Mouse (Mus musculus) limb, embryonic 10.5 days (tissue): ENCODE measurements around the gene Acadvl. TPM values are rescaled to one million over a fixed set of nuclear protein-coding genes. Genes with fewer than 3 reads are reported as not detected.

ENCODE experiments used
- DNase-seq: peaks from one replicate; pipeline ENCODE4 v3.0.0-alpha.2; 2017; ENCODE audit warnings: low spot score
- H3K27ac ChIP-seq: fragments of 300-500 bp; sonication (generic); 2 replicates; pipeline ENCODE4 v1.5.1; 2016; ENCODE audit warnings: mild to moderate bottlenecking
- H3K27me3 ChIP-seq: fragments of 300-500 bp; sonication (generic); 2 replicates; pipeline ENCODE4 v1.6.1; 2016; ENCODE audit warnings: low read depth, mild to moderate bottlenecking; ENCODE audit not compliant: poor library complexity, severe bottlenecking
- H3K36me3 ChIP-seq: fragments of 300-500 bp; sonication (generic); 2 replicates; pipeline ENCODE4 v1.6.1; 2016; ENCODE audit warnings: mild to moderate bottlenecking, moderate library complexity
- H3K4me1 ChIP-seq: fragments of 300-500 bp; sonication (generic); 2 replicates; pipeline ENCODE4 v1.6.1; 2016
- H3K4me3 ChIP-seq: fragments of 300-500 bp; sonication (generic); 2 replicates; pipeline ENCODE4 v1.5.1; 2016; ENCODE audit warnings: mild to moderate bottlenecking, moderate library complexity
- H3K9me3 ChIP-seq: fragments of 300-500 bp; sonication (generic); replicated peaks from 2 replicates; pipeline ENCODE4 v1.6.1; 2016; ENCODE audit warnings: mild to moderate bottlenecking
- WGBS: fragments of 180-500 bp; shearing (Covaris S2); methylation state at CpG from one replicate; pipeline ENCODE4 v1.1.7; 2016; 5-methylcytosine and 5-hydroxymethylcytosine counted together
- microRNA counts: library from miRNA; unstranded; fragments of <30 nt; microRNA quantifications from one replicate; lab custom pipeline; 2017
- microRNA-seq: library from miRNA; unstranded; fragments of <30 nt; microRNA quantifications from one replicate; pipeline ENCODE4, GENCODE M21; 2017
- polyA plus RNA-seq: library from polyadenylated mRNA; unstranded; fragments of >200 nt; fragmentation: Nextera tagmentation; extraction: Ambion mirVana; gene quantifications from 2 replicates; pipeline ENCODE4 v1.2.1, GENCODE M21; 2016

The Acadvl gene
- polyA plus RNA-seq, 1 experiment from 2014 or later: 52.1 TPM

GRCm38 (mm10) chr11:69961841-69962240 lies 53.4 kb downstream of the Acadvl start:
- Histone ChIP-seq H3K27me3 (peaks cover 61% of the 10 kb centered on the region), H3K36me3 (0 out of 2 replicates have a peak, but pooled peaks cover 2% of the 10 kb centered on the region), H3K9me3 (no peaks in the 10 kb centered on the region), H3K27ac (no peak overlapping the region), H3K4me3 (no peak overlapping the region), H3K4me1 (peaks cover 17% of the 10 kb centered on the region)
- 47% methylated on average over 5 of the region's 5 CpGs for WGBS
- no peak for DNase-seq

GRCm38 (mm10) chr11:69960616-69961015 lies 54.6 kb downstream of the Acadvl start:
- Histone ChIP-seq H3K27me3 (peaks cover 49% of the 10 kb centered on the region), H3K36me3 (no peaks in the 10 kb centered on the region), H3K9me3 (no peaks in the 10 kb centered on the region), H3K27ac (no peak overlapping the region), H3K4me3 (no peak overlapping the region), H3K4me1 (peaks cover 6% of the 10 kb centered on the region; the same call in 1 of the 2 replicates)
- 32% methylated on average over 5 of the region's 5 CpGs for WGBS
- DNase-seq: no peak

MicroRNA genes within 50 kb of the gene (microRNA counts, 519-probe panel; counts per million panel counts)
- 684 counts per million, percentile 72 among the panel's probes with 10 or more counts for microRNA mmu-miR-324-3p (lab: Ali Mortazavi, UCI)
- 684 counts per million, percentile 72 among the panel's probes with 10 or more counts for microRNA mmu-miR-324-5p (lab: Ali Mortazavi, UCI)

Small RNAs within 50 kb of the gene (microRNA-seq; reads per million reads assigned to microRNA genes)
- not detected for gene Gm44349
- gene Mir324: 2,738 reads per million, percentile 85 among the genes with 10 or more reads in this experiment

Other genes starting within 250 kb of the Acadvl start
- gene Zbtb4, start 249.5 kb downstream of the Acadvl start, polyA plus RNA-seq: 0.25 and 0.59 TPM in 2 replicates
- gene Chrnb1, start 219.5 kb downstream of the Acadvl start, polyA plus RNA-seq: 0.87 and 2.5 TPM in 2 replicates
- gene Fgf11, start 213.6 kb downstream of the Acadvl start, polyA plus RNA-seq: 0.40 and 0.55 TPM in 2 replicates
- gene Tmem102, start 209.8 kb downstream of the Acadvl start, polyA plus RNA-seq: 1.4 and 1.5 TPM in 2 replicates
- not detected in 2 replicates for gene Gm39566, start 200.1 kb downstream of the Acadvl start, polyA plus RNA-seq
- not detected in 2 replicates for gene Spem2, start 196.9 kb downstream of the Acadvl start, polyA plus RNA-seq
- not detected in 2 replicates for gene Spem1, start 193.2 kb downstream of the Acadvl start, polyA plus RNA-seq
- gene Nlgn2, start 177.6 kb downstream of the Acadvl start, polyA plus RNA-seq: 2.2 and 3.5 TPM in 2 replicates
- gene Tmem256, start 176.9 kb downstream of the Acadvl start, polyA plus RNA-seq: 269 and 280 TPM in 2 replicates
- gene Plscr3, start 169.0 kb downstream of the Acadvl start, polyA plus RNA-seq: 96.7 and 117 TPM in 2 replicates
- 1.1 TPM in 2 replicates for gene Tnk1, start 156.7 kb downstream of the Acadvl start, polyA plus RNA-seq
- not detected in 2 replicates for gene Tmem95, start 137.4 kb downstream of the Acadvl start, polyA plus RNA-seq
- gene Kctd11, start 134.0 kb downstream of the Acadvl start, polyA plus RNA-seq: 6.1 and 6.4 TPM in 2 replicates
- 0.93 and 1.7 TPM in 2 replicates for gene Acap1, start 119.9 kb downstream of the Acadvl start, polyA plus RNA-seq
- 20.2 and 25.8 TPM in 2 replicates for gene 2810408A11Rik, start 114.4 kb downstream of the Acadvl start, polyA plus RNA-seq
- 12.6 and 13.3 TPM in 2 replicates for gene Neurl4, start 114.3 kb downstream of the Acadvl start, polyA plus RNA-seq
- 77.7 and 91.6 TPM in 2 replicates for gene Gps2, start 101.5 kb downstream of the Acadvl start, polyA plus RNA-seq
- gene Eif5a, start 93.5 kb downstream of the Acadvl start, polyA plus RNA-seq: 3,029 and 3,766 TPM in 2 replicates
- 6.1 TPM in 2 replicates for gene Ybx2, start 79.6 kb downstream of the Acadvl start, polyA plus RNA-seq
- gene Slc2a4, start 67.2 kb downstream of the Acadvl start, polyA plus RNA-seq: 19.9 and 29.3 TPM in 2 replicates
- gene Cldn7, start 50.6 kb downstream of the Acadvl start, polyA plus RNA-seq: 28.7 and 35.4 TPM in 2 replicates
- gene Ctdnep1, start 34.3 kb downstream of the Acadvl start, polyA plus RNA-seq: 22.2 and 24.8 TPM in 2 replicates
- gene Elp5, start 32.9 kb downstream of the Acadvl start, polyA plus RNA-seq: 154 and 176 TPM in 2 replicates
- gene Gabarap, start 24.3 kb downstream of the Acadvl start, polyA plus RNA-seq: 280 and 332 TPM in 2 replicates
- 101 and 106 TPM in 2 replicates for gene Phf23, start 19.6 kb downstream of the Acadvl start, polyA plus RNA-seq
- 65.2 and 70.6 TPM in 2 replicates for gene Dvl2, start 14.8 kb downstream of the Acadvl start, polyA plus RNA-seq
- gene Dlg4, start 1.5 kb upstream of the Acadvl start, polyA plus RNA-seq: 8.8 and 12.9 TPM in 2 replicates
- 0.71 and 0.74 TPM in 2 replicates for gene Asgr1, start 38.7 kb upstream of the Acadvl start, polyA plus RNA-seq
- not detected in 2 replicates for gene Asgr2, start 77.2 kb upstream of the Acadvl start, polyA plus RNA-seq
- gene Mgl2, start 114.9 kb upstream of the Acadvl start, polyA plus RNA-seq: 0.10 and 0.16 TPM in 2 replicates
- not detected in 2 replicates for gene Clec10a, start 140.8 kb upstream of the Acadvl start, polyA plus RNA-seq
- 0.84 and 1.6 TPM in 2 replicates for gene Slc16a11, start 197.3 kb upstream of the Acadvl start, polyA plus RNA-seq
- 11.6 and 16.3 TPM in 2 replicates for gene Slc16a13, start 205.7 kb upstream of the Acadvl start, polyA plus RNA-seq
- 5.6 and 7.5 TPM in 2 replicates for gene Bcl6b, start 214.4 kb upstream of the Acadvl start, polyA plus RNA-seq
- gene 0610010K14Rik, start 222.5 kb upstream of the Acadvl start, polyA plus RNA-seq: 220 and 235 TPM in 2 replicates
- gene Gm21988, start 224.4 kb upstream of the Acadvl start, polyA plus RNA-seq: 9.7 TPM in 2 replicates
- gene Rnasek, start 224.4 kb upstream of the Acadvl start, polyA plus RNA-seq: 84.7 and 93.5 TPM in 2 replicates
- gene Alox12, start 239.9 kb upstream of the Acadvl start, polyA plus RNA-seq: 2.0 and 2.9 TPM in 2 replicates